Mouse (Mus musculus) adrenal gland, postnatal 14 days (tissue): ENCODE measurements at regions not wholly inside any gene's neighbourhood (a gene's known extent, or its start where the extent isn't known, plus 50 kb on each side); places are given as distances from the start of the nearest gene placed in this dataset.

Experiments
- DNase-seq: peaks from one replicate; pipeline ENCODE4 v3.0.0; 2021; ENCODE audit warnings: mixed read lengths

DNA sequence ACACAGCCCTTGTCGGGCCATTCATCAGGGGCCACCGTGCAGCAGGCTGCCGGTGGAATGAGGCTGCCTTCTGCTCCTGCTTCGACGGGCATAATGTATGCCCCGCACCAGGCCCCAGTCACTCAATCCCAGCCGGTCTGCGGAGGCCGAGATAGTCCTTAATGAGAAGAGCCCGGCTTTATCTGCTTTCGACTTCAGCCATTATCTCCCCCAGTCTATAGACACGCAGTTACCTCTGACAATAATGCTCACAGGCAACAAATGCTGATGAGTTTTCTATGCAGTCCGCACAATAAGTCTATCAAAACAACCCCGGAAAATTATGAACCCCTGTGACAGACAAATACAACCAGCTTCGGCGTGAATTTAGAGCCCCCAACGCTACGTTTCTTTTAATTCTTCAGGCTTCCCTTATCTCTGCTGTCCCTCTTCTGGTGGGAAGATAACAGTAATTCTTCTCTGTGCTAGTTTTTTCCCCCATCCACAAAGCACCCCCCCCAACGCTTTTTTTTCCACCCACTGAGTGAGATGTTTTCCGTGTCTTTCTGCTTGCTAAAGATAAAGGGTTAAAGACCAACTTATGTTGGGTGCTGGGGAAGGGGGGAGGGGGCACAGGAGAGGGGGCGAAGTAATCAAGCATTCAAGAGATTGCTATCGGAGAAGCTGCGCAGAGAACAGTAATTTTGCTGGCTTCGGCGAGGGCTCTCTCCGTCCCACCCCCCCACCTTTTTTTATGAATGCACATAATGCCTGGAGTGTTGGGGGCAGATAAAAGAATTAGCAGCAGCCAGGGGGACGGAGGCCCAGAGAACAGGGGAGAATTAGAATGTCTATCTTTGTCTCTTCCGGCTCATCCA is 117.8 kb downstream of the Mrm1 start:
- DNase-seq: no peak

- DNase-seq: no peak
Measured at GRCm38 (mm10) chr11:84697521-84697920, 121.8 kb downstream of the Mrm1 start.

GRCm38 (mm10) chr11:84692638-84693037 is 126.7 kb downstream of the Mrm1 start:
- DNase-seq: peak; percentile 49

DNA sequence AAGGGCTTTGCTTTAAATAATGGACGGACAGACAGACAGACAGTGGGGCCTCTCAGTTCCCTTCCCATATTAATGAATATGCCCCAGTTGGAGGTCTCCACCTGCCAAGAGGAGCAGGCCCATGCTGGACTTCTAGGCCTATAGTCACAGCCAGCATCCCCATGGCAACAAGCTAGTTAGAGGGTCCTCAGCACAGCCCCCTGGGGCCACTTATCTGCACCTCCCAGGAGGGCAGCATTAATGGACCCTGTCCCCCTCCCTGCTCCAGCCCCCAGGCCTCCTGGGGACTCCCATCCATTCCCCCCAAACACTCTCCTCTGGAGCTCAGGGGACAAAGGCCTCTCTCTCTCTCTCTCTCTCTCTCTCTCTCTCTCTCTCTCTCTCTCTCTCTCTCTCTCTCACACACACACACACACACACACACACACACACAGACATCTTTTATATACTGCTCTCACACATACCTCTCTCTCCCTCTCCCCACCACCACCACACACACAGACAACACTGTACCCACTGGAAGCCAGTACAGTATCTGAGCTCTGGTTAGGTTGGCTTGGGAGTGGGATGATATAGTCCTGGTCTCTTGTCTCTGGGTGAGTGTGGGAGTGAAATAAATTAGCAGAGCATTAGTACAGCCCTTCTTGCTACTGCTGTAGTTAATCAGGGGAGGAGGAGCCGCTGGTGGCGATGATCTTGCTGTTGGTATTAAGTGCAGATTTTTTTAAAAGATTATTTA is 127.7 kb downstream of the Mrm1 start:
- no peak for DNase-seq

GRCm38 (mm10) chr11:84686473-84686872 is 132.8 kb downstream of the Mrm1 start:
- no peak for DNase-seq

DNA sequence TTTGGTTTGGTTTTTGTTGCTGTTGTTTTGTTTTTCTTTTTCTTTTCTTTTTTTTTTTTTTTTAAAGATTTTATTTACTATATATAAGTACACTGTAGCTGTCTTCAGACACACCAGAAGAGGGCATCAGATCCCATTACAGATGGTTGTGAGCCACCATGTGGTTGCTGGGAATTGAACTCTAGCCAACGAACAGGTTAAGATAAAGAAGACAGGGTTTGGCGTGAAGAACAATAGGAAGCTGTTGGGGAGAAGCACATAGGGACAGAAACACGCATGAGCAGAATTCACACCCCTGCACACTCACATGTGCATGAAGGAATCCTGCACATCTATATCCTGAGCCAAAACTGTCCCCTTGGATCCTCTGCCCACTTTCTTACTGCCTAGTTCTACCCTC is 135.0 kb downstream of the Mrm1 start:
- DNase-seq: no peak

- DNase-seq: no peak
Measured at GRCm38 (mm10) chr11:84682931-84683330, 136.4 kb downstream of the Mrm1 start.

DNA sequence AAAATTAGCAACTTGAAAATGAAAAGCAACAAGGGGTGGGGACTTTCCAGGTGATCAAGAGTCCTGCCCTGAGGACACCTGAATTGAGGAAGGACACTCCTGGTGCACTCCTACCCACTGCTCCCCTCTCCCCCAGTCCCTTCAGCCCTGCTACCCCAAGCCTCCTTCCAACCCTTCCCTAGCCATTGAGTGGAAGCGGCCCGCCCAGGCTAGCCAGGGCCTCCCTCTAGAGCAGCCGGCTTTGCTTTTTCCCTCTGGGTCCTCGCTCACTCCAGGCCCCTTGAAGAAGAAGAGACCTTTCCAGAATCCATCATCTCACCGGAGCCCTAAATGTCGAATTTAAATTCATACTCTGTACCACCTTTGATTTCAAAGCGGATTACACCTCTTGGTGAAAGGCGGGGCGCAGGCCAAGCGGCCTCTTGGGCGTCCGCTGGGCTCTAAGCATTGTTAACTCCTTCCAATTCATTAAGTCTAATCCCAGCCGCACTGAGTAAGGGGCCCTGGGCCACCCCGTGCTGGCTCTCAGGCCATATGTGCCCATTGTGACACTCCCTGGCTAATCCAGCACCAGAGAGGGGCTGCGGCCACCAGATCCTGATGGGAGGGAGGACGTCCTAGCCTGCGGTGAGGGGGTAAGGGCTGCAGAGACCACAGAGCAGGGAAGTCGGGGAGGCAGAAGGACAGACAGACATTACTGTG is 142.8 kb downstream of the Mrm1 start:
- no peak for DNase-seq

DNA sequence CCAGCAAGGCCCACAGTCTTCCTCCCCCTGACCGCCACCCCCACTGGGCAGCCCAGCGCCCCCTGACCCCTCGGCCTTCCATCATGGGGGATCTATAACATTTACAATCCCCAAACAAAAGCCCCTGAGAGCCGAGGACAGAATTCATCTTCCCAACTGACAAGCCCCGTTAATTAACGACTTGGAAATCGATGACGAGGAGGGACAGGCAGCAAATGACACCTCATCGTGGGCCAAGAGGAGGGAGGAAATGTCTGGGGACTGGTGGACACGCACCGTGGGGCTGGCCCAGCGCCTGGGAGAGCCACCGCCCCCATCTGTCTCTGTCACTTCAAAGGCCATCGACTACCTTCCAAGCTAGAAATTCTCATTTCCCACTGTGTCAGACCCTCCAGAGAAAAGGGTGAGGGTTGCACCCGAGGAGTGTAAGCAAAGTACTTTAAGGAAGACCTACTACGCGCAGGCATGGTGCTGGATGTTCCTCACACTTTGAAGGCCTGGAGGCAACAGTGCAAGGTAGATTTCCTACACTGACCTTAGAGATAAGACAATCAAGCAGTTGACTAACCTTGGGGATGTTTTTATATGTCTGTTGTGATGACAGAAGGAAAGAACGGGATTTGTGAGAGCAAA is 146.4 kb downstream of the Mrm1 start:
- DNase-seq: no peak

- DNase-seq: peak; percentile 70
Measured at GRCm38 (mm10) chr11:84671585-84671984, 146.2 kb upstream of the Lhx1 start.

DNA sequence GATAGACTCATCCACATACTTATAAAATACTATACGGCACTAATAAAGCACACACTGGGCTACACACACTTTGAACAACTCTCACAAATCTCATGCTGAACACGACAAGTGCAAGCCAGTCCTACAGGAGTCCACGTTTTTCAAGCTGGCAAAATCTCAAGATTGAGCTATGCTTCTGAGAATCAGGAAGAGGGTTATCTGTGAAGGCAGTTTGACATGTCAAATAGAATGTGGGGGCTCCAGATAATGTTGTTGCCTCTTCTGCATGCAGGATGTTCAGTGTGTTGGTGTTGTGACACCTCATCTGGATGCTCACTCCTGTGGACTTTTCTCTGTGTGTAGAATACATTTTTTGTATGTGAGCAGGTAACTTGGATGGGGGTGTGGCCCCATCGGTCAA is 142.4 kb upstream of the Lhx1 start:
- DNase-seq: no peak

DNA sequence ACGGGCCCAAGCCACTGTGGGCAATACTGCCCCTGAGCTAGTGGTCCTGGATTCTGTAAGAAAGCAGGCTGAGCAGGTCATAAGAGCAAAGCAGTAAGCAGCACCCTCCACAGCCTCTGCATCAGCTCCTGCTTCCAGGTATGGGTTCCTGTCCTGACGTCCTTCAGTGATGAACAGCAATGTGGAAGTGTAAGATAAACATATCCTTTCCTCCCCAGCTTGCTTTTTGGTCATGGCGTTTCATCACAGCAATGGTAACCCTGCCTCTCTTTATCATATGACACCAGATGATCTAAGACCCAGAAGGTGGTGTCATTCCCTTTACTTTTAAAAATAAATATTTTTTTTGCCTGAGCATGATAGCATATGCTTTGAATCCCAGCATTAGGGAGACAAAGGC is 138.9 kb upstream of the Lhx1 start:
- DNase-seq: no peak

DNA sequence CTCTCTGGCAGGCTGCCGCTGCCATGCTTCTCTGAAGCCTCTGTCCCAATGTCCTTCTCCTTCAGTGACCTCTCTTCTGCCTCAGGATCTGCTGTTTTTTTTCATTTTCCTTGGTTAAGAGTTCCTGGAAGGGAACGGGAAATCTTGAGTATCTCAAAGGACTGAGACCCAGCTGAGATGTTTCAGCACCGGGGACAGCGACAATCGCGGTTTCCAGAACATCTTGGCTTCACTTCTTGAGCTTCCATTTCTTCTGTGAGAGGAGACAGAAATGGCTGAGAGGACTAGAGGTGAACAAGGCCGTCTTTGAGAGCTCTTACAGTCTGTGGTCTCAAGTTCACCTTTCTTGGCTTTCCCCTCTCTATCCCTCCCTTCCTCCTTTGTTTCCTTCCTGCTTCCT is 136.6 kb upstream of the Lhx1 start:
- peak; percentile 70 for DNase-seq

DNA sequence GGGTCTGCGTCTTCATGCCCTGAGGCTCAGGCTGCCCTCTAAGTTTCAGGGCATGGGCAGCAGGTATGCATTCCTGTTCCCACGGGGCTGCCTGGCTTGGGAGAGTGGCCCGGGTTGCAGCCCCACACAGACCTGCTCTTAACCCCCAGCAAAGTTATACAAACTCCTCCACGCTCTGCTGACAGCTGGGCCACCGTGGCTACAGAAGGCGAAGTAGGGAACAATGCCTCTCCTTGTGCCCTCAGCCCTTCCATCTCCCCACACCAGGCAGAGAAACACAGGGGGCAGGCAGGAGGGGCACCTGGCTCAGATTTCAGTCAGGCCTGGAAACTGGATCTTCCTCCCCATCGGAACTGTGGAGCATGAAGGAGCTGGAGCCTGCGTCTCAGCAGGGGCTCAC is 135.5 kb upstream of the Lhx1 start:
- DNase-seq: no peak

DNA sequence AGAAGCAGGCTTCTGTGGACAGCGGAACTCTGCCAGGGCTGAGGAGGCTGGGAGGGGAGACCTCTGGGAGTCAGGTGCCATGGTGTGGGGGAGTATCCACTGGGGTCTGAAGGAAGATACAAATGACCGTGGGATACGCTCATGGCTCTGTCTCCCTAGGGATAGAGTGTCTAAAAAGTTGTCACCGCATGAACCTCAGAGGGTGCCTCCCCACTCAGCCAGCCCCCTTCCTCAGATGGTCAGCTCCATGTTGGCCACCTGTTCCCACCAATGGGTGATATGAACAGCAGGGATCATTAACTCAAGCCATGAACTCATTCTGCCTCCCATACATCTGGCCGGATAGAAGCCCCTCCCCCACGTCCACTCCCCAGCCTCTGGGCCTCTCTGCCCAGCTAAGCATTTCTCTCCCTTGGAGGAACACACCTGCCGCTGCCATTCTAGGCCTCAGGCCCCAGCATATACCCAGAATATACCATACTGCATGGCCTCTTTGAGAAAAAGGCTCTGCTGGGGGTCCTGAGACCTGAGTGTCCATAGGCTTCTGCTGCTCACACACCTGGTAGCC is 134.1 kb upstream of the Lhx1 start:
- DNase-seq: no peak

GRCm38 (mm10) chr11:84653481-84653880 is 128.1 kb upstream of the Lhx1 start:
- no peak for DNase-seq

DNA sequence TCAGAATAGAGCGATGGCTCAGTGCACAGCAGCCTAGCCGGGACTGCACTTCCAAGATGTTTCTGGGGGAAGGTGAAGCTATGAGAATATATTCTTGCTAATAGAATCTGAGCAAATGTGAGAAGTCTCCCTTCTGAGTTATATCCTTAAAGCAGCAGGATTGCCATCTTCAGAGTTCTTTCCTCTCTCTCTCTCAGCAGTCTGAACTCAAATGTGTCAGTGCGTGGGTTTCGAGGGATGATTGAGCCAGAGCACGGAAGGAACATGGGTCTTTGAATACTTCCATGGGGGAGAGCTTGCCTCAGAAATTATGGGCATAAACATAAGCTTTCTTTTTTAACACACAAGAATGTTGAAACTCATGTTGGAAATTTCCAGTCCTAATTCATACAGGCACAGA is 123.6 kb upstream of the Lhx1 start:
- no peak for DNase-seq

DNA sequence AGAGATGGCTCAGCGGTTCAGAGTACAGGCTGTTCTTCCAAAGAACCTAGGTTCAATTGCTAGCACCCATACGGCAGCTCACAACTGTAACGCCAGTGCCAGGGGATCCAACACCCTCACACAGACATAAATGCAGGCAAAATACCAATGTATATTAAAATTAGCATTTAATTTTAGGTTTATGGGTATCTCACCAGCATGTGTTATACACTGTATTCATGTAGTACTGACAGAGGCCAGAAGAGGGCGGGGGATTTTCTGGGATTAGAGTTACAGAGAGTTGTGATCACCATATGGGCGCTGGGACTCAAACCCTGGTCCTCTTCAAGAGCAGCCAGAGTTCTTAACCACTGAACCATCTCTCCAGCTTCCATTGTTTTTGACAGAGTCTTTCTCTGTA is 121.8 kb upstream of the Lhx1 start:
- no peak for DNase-seq

GRCm38 (mm10) chr11:84643107-84643372 is 117.7 kb upstream of the Lhx1 start:
- no peak for DNase-seq

DNA sequence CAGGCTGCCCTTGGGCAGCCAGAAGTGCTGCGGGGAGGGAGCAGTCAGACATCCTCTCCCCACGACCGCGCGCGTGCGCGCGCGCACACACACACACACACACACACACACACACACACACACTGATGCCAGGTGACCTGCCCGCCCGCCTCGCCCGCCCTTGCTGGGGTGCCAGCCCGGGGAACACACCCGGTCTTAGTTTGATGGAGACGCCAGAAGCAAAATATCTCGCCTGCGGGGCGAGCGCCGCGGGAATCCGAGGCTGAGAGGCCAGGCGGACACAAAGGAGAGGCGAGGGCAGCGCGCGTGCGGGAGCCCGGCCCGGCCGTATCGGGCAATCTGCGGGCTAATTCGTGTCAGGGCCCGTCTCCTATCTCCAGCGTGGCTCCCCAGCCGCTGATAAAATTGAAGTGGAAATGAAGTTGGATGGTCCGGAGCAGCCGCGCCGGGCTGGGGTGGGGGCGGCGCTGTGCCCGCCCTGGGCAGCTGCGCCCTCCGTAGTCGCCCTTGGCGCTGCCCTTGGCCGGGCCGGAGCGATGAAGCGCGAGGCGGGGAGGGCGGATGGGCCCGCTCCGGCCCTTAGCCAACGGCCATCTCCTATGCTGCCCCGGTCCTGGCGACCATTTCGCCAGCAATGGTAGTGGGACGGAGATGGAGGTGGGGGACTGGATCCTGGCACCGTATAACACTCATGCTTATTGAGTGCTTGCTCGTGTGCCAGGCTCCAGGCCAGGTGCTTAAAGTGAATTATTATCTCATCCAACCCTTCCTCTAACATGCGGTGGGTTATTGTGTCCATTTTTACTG is 117.2 kb upstream of the Lhx1 start:
- DNase-seq: peak; percentile 39

GRCm38 (mm10) chr11:84641601-84642000 is 116.3 kb upstream of the Lhx1 start:
- no peak for DNase-seq

DNA sequence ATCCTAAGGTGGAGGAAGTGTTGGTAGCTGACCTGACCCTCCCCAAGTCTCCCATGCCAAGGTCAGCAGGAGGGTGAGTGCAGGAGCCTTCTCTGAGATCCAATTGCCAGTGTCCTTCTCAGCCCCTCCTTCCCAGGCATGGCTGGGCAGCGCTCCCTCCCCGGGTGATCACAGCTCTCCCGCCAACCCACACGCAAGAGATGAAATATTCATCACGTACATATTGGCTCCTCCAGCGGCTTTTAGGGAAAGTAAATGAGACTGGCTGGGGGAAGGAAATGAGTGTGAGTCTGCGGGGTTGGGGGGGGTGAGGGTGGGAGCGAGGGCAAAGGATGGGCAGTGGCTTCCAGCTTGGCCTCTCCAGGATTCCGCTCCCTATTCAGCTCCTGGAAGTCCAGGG is 113.0 kb upstream of the Lhx1 start:
- DNase-seq: no peak
